Mouse (Mus musculus): ENCODE measurements around the gene Kremen1. TPM values are rescaled to one million over a fixed set of nuclear protein-coding genes. Genes with fewer than 3 reads are reported as not detected.

The Kremen1 gene
- total and polyA plus RNA-seq, 3 experiments: 5.0 to 11.8 (median 7.3) TPM

DNA sequence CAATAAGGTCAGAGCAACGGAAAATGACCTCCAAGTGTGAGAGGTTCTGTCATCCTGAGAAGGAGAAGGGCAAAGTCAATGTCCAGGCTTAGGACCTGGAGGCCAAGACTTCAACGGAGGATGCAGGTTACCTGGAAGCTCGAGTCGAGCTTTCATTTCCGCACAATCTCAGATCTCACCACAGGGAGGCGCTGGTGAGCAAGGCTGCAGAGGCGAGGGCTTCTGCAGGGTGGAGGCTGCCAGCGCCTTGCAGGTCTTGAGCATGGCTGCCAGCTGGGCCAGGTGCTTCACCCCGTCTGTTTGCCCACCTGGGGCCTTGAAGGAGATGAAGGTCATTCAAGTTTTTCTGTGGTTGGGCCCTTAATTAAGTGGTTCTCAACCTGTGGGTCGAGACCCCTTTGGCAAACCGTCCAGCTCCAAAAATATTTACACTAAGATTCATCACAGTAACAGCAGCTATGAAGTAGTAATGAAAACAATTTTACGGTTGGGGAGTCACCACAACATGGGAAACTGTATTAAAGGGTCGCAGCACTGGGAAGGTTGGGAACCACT, 79.4 kb downstream of the Kremen1 start:
- H3K4me3 ChIP-seq (replicated peaks in 1 of 3; ENCODE audit: low read depth in 2 of 3, low read length in 2 of 3, poor library complexity in 1 of 3): no peak overlapping the region

GRCm38 (mm10) chr11:5179391-5179790, 82.0 kb downstream of the Kremen1 start:
- H3K9ac ChIP-seq (ENCODE audit: insufficient read depth, low read depth): no peak overlapping the region
- H3K36me3 ChIP-seq (replicated peaks in 1 of 2; ENCODE audit: control insufficient read depth in 1 of 2, insufficient read depth in 1 of 2, low read length in 1 of 2): no peaks in the 10 kb centered on the region
- no peak overlapping the region for H3K27ac ChIP-seq (ENCODE audit: insufficient read depth, low read depth)
- H3K4me2 ChIP-seq (ENCODE audit: insufficient read depth, low read depth, poor library complexity, severe bottlenecking): no peak overlapping the region
- peaks cover 0 to 43% of the 10 kb centered on the region in 2 experiments for H3K4me1 ChIP-seq (ENCODE audit: control insufficient read depth in 1 of 2, insufficient read depth in 2 of 2)
- in situ Hi-C loops (cut with MboI; ENCODE audit: low pct_ligation_motif_present, low pct_unique_long_range_greater_than_20kb, low sequenced_read_pairs): no loop called here
- no peak overlapping the region for H3K4me3 ChIP-seq (replicated peaks in 1 of 3; ENCODE audit: low read depth in 2 of 3, low read length in 2 of 3, poor library complexity in 1 of 3)
- no peaks in the 10 kb centered on the region for H3K9me3 ChIP-seq (replicated peaks; ENCODE audit: low read length)
- H3K27me3 ChIP-seq (replicated peaks): no peaks in the 10 kb centered on the region
- dilution Hi-C loops (cut with MboI; ENCODE audit: extremely low pct_ligation_motif_present, extremely low pct_unique_long_range_greater_than_20kb, low sequenced_read_pairs): no loop called here
- TF ChIP-seq POLR2AphosphoS2 (IDR thresholded peaks at IDR 0.05; ENCODE audit: low read depth, low read length) (no peak), MAZ (IDR thresholded peaks at IDR 0.05; ENCODE audit: low read depth, low read length) (no peak), ZNF384 (IDR thresholded peaks at IDR 0.05; ENCODE audit: low read depth, low read length) (no peak), CHD1 (IDR thresholded peaks at IDR 0.05; ENCODE audit: low read depth, low read length) (no peak), UBTF (IDR thresholded peaks at IDR 0.05; ENCODE audit: low read depth, low read length) (no peak), JUND (conservative IDR thresholded peaks at IDR 0.05; ENCODE audit: low read depth, low read length) (no peak), ZKSCAN1 (IDR thresholded peaks at IDR 0.05; ENCODE audit: borderline replicate concordance, low read depth, low read length) (no peak), NRF1 (IDR thresholded peaks at IDR 0.05; ENCODE audit: low read depth, low read length) (no peak), PAX5 (IDR thresholded peaks at IDR 0.05; ENCODE audit: low read length) (no peak), ELF1 (IDR thresholded peaks at IDR 0.05; ENCODE audit: low read depth, low read length) (no peak), E2F4 (IDR thresholded peaks at IDR 0.05; ENCODE audit: insufficient replicate concordance, low read depth, low read length) (no peak), POLR2A (IDR thresholded peaks at IDR 0.05; ENCODE audit: low read depth, low read length) (no peak), BHLHE40 (IDR thresholded peaks at IDR 0.05; ENCODE audit: low read depth, low read length) (no peak), USF1 (IDR thresholded peaks at IDR 0.05; ENCODE audit: low read depth, low read length) (no peak)
- no peak for DNase-seq (ENCODE audit: extremely low read depth)
- no peaks in the 10 kb centered on the region for H3K79me2 ChIP-seq (replicated peaks; ENCODE audit: control insufficient read depth, extremely low read depth, insufficient read depth, poor library complexity, severe bottlenecking)

More for the DNA sequence above, 79.4 kb downstream of the Kremen1 start:
- Histone ChIP-seq H3K4me2 (ENCODE audit: insufficient read depth, low read depth, poor library complexity, severe bottlenecking) (peak overlapping the region; percentile 35; the same call in 1 of the 2 replicates), H3K4me1 (ENCODE audit: control insufficient read depth in 1 of 2, insufficient read depth in 2 of 2) (peaks cover 0 to 28% of the 10 kb centered on the region in 2 experiments), H3K9me3 (replicated peaks; ENCODE audit: low read length) (no peaks in the 10 kb centered on the region), H3K27ac (ENCODE audit: insufficient read depth, low read depth) (no peak overlapping the region), H3K27me3 (replicated peaks) (no peaks in the 10 kb centered on the region), H3K79me2 (replicated peaks; ENCODE audit: control insufficient read depth, extremely low read depth, insufficient read depth, poor library complexity, severe bottlenecking) (no peaks in the 10 kb centered on the region), H3K9ac (ENCODE audit: insufficient read depth, low read depth) (no peak overlapping the region), H3K36me3 (replicated peaks in 1 of 2; ENCODE audit: control insufficient read depth in 1 of 2, insufficient read depth in 1 of 2, low read length in 1 of 2) (no peaks in the 10 kb centered on the region)
- in situ Hi-C loops (cut with MboI; ENCODE audit: low pct_ligation_motif_present, low pct_unique_long_range_greater_than_20kb, low sequenced_read_pairs) (loop anchor here (10.0 kb wide), 1 partner anchor 103 kb away; no protein-coding TSS in a partner anchor), dilution Hi-C loops (cut with MboI; ENCODE audit: extremely low pct_ligation_motif_present, extremely low pct_unique_long_range_greater_than_20kb, low sequenced_read_pairs) (no loop called here)
- peak; percentile 82 for DNase-seq (ENCODE audit: extremely low read depth)
- TF ChIP-seq RAD21 (IDR thresholded peaks at IDR 0.05; ENCODE audit: low read depth, low read length): peak; percentile 91
- peak; percentile 93 for TF ChIP-seq ELF1 (IDR thresholded peaks at IDR 0.05; ENCODE audit: low read depth, low read length)
- TF ChIP-seq MXI1 (IDR thresholded peaks at IDR 0.05; ENCODE audit: low read depth, low read length): no peak
- peak; percentile 66 for TF ChIP-seq IRF4 (IDR thresholded peaks at IDR 0.05; ENCODE audit: low read depth, low read length)
- 0 out of 2 replicates have a peak, but pooled peaks have one; percentile 41 for TF ChIP-seq CHD2 (IDR thresholded peaks at IDR 0.05; ENCODE audit: low read length)
- TF ChIP-seq NELFE (IDR thresholded peaks at IDR 0.05; ENCODE audit: low read depth, low read length): peak; percentile 42; the same call in 1 of the 2 replicates
- TF ChIP-seq ZMIZ1 (IDR thresholded peaks at IDR 0.05; ENCODE audit: low read depth, low read length): no peak
- peak; percentile 97 to 98 for TF ChIP-seq CTCF (conservative IDR thresholded peaks at IDR 0.05 in 1 of 2, IDR thresholded peaks at IDR 0.05 in 1 of 2; ENCODE audit: low read depth in 2 of 2, low read length in 2 of 2)
- TF ChIP-seq ZC3H11A (IDR thresholded peaks at IDR 0.05; ENCODE audit: low read depth, low read length): peak; percentile 78
- TF ChIP-seq TCF12 (IDR thresholded peaks at IDR 0.05; ENCODE audit: low read depth, low read length): peak; percentile 49; the same call in 1 of the 2 replicates
- no peak for TF ChIP-seq EP300 (IDR thresholded peaks at IDR 0.05; ENCODE audit: low read length)
- no peak for TF ChIP-seq POLR2A (IDR thresholded peaks at IDR 0.05; ENCODE audit: low read depth, low read length)
- 0 out of 2 replicates have a peak, but pooled peaks have one; percentile 31 for TF ChIP-seq NRF1 (IDR thresholded peaks at IDR 0.05; ENCODE audit: low read depth, low read length)
- TF ChIP-seq SMC3 (IDR thresholded peaks at IDR 0.05; ENCODE audit: low read depth, low read length): peak; percentile 96

All from CH12.LX (cell line).